Mouse (Mus musculus): ENCODE results near the gene Emg1. TPM values are rescaled to one million over a fixed set of nuclear protein-coding genes. Genes with fewer than 3 reads are reported as not detected.

The Emg1 gene
- polyA plus RNA-seq, 1 experiment from 2014 or later = 86.7 TPM

GRCm38 (mm10) chr6:124699962-124700610 lies 11.9 kb downstream of the Emg1 start:
- WGBS = 73% methylated on average over 11 of the region's 11 CpGs
- TF ChIP-seq CTCF (IDR thresholded peaks at IDR 0.05) = no peak
- no peak for TF ChIP-seq EP300 (IDR thresholded peaks at IDR 0.05)
- ATAC-seq = peak; percentile 90
- DNase-seq (ENCODE audit: low spot score) = peak; percentile 88
- H3K9me3 ChIP-seq (ENCODE audit: low read length) = no peaks in the 10 kb centered on the region
- no peak overlapping the region; the same call in 1 of the 2 replicates for H3K27ac ChIP-seq (ENCODE audit: low read length)
- H3K9ac ChIP-seq (replicated peaks; ENCODE audit: low read depth) = no peak overlapping the region
- H3K4me2 ChIP-seq (replicated peaks; ENCODE audit: low read depth, low read length) = no peak overlapping the region
- no peaks in the 10 kb centered on the region for H3K27me3 ChIP-seq (replicated peaks; ENCODE audit: insufficient read depth, low read length)
- peaks cover 36% of the 10 kb centered on the region for H3K36me3 ChIP-seq (ENCODE audit: insufficient read depth, low read length)
- no peak overlapping the region for H3K4me3 ChIP-seq (ENCODE audit: low read depth, low read length)
- H3K4me1 ChIP-seq (ENCODE audit: insufficient read depth, low read depth, low read length) = no peaks in the 10 kb centered on the region

GRCm38 (mm10) chr6:124699366-124699765 lies 12.6 kb downstream of the Emg1 start:
- 87% methylated on average over 4 of the region's 4 CpGs for WGBS
- Histone ChIP-seq H3K4me2 (replicated peaks; ENCODE audit: low read depth, low read length) (no peak overlapping the region), H3K36me3 (ENCODE audit: insufficient read depth, low read length) (peaks cover 30% of the 10 kb centered on the region), H3K9me3 (ENCODE audit: low read length) (no peaks in the 10 kb centered on the region), H3K27me3 (replicated peaks; ENCODE audit: insufficient read depth, low read length) (no peaks in the 10 kb centered on the region), H3K4me1 (ENCODE audit: insufficient read depth, low read depth, low read length) (peaks cover 5% of the 10 kb centered on the region; the same call in 1 of the 2 replicates), H3K9ac (replicated peaks; ENCODE audit: low read depth) (no peak overlapping the region), H3K27ac (ENCODE audit: low read length) (no peak overlapping the region; the same call in 1 of the 2 replicates), H3K4me3 (ENCODE audit: low read depth, low read length) (no peak overlapping the region)
- TF ChIP-seq EP300 (IDR thresholded peaks at IDR 0.05) = no peak
- TF ChIP-seq CTCF (IDR thresholded peaks at IDR 0.05) = no peak
- DNase-seq (ENCODE audit: low spot score) = no peak
- ATAC-seq = no peak

DNA sequence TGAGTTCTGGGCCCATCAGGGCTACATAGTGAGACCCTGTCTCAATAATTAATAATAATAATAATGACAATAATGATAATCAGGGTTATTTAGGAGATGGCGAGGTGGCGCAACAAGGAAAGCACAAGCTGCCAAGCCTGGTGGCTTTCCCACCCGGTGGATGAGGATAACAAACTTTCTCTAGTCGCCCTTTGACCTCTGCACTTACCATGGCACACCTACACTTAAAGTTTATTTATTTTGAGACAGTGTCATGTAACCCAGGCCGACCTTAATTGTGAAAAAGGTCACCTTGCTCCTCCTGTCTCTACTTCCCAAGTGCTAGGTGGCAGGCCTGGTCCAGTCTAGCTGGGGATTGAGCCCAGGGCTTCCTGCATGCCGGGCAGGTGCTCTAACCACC lies 13.2 kb downstream of the Emg1 start:
- no peaks in the 10 kb centered on the region for H3K27me3 ChIP-seq (replicated peaks; ENCODE audit: insufficient read depth, low read length)
- H3K4me3 ChIP-seq (ENCODE audit: low read depth, low read length) = no peak overlapping the region
- H3K27ac ChIP-seq (ENCODE audit: low read length) = no peak overlapping the region
- H3K4me2 ChIP-seq (replicated peaks; ENCODE audit: low read depth, low read length) = no peak overlapping the region
- ATAC-seq = no peak
- H3K9me3 ChIP-seq (ENCODE audit: low read length) = no peaks in the 10 kb centered on the region
- H3K9ac ChIP-seq (replicated peaks; ENCODE audit: low read depth) = no peak overlapping the region
- H3K4me1 ChIP-seq (ENCODE audit: insufficient read depth, low read depth, low read length) = peaks cover 11% of the 10 kb centered on the region; the same call in 1 of the 2 replicates
- no peak for DNase-seq (ENCODE audit: low spot score)
- no peak for TF ChIP-seq CTCF (IDR thresholded peaks at IDR 0.05)
- TF ChIP-seq EP300 (IDR thresholded peaks at IDR 0.05) = no peak
- H3K36me3 ChIP-seq (ENCODE audit: insufficient read depth, low read length) = peaks cover 24% of the 10 kb centered on the region
- WGBS = 64% methylated on average over 6 of the region's 6 CpGs

DNA sequence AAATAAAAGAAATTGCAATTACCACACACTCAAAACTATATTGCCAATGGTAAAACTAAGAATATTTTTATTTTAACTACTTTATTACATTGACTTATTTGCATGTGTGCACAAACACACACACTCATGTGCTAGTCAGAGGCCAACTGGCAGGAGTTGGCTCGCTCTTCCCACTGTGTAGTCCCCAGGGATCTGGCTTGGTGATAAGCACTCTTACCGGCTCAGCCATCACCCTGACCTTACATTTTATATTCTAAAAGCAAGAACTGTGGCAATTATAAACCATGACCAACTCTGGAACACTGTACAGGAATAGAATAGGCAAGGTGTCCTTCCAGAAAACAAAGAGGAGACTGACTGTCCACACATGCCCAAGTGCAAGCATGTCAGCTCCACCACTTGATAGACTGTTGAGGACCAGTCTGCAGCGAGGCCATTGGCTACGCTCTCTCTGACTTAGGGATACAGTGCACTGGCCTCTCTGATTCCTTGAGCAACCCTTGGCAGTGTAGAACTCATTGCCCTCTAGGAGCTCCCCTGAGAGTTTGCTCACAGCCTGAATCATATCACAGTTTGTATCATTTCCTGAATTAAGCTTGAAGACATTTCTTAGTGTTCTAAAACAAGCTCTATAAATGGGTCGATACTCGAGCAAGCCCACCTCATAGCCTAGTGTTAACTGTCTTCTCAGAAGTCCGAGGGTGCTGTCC lies 15.4 kb downstream of the Emg1 start:
- H3K27ac ChIP-seq (ENCODE audit: low read length) = no peak overlapping the region
- DNase-seq (ENCODE audit: low spot score) = no peak
- no peak for TF ChIP-seq EP300 (IDR thresholded peaks at IDR 0.05)
- TF ChIP-seq CTCF (IDR thresholded peaks at IDR 0.05) = no peak
- peaks cover 6% of the 10 kb centered on the region; the same call in 1 of the 2 replicates for H3K36me3 ChIP-seq (ENCODE audit: insufficient read depth, low read length)
- no peak overlapping the region; the same call in 1 of the 2 replicates for H3K9ac ChIP-seq (replicated peaks; ENCODE audit: low read depth)
- 86% methylated on average over 7 of the region's 7 CpGs for WGBS
- H3K27me3 ChIP-seq (replicated peaks; ENCODE audit: insufficient read depth, low read length) = no peaks in the 10 kb centered on the region
- H3K4me2 ChIP-seq (replicated peaks; ENCODE audit: low read depth, low read length) = no peak overlapping the region
- H3K9me3 ChIP-seq (ENCODE audit: low read length) = no peaks in the 10 kb centered on the region
- no peak for ATAC-seq
- no peak overlapping the region for H3K4me3 ChIP-seq (ENCODE audit: low read depth, low read length)
- H3K4me1 ChIP-seq (ENCODE audit: insufficient read depth, low read depth, low read length) = peaks cover 14% of the 10 kb centered on the region; the same call in 1 of the 2 replicates

DNA sequence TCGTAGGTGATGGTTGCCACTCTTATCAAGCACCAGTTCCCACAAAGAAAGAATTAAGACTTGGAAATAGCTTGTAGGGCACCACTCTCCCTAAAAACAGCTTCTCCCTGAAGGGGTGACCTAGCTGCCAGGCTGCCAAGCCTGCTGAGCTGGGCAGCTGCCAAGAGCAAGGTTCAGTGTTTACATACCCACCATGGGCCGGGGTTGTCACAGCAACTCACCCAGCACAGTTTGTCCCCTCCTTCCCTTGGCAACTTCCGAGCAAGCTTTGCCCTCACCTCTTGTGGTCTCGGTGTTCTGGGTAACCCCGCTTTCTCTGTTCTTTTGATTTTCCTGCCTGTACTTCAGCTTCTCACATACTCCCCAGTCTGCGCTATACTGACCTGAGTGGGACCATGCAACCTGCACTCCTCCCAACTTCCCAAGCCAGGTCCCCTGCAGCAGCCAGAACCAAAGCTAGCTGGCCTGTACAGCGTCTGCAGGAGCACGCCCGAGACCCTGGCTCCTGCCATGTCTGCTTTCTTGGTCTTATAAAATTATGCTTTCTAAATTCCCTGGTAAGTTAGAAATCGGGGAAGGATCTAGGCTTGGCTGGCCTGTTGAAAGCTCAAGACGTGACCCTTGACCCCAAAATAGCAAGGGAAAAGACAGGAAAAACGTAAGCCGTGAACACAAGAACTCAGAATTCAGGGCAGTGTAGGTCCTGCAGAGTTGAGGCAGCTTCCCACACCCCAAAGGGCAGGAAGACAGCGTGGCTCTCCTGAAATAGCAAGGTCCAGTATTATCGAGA lies 17.6 kb downstream of the Emg1 start:
- Histone ChIP-seq H3K4me2 (replicated peaks; ENCODE audit: low read depth, low read length) (no peak overlapping the region), H3K36me3 (ENCODE audit: insufficient read depth, low read length) (peaks cover 4% of the 10 kb centered on the region; the same call in 1 of the 2 replicates), H3K9ac (replicated peaks; ENCODE audit: low read depth) (no peak overlapping the region), H3K4me1 (ENCODE audit: insufficient read depth, low read depth, low read length) (peaks cover 14% of the 10 kb centered on the region; the same call in 1 of the 2 replicates), H3K4me3 (ENCODE audit: low read depth, low read length) (no peak overlapping the region), H3K27ac (ENCODE audit: low read length) (peak overlapping the region; percentile 86), H3K9me3 (ENCODE audit: low read length) (no peaks in the 10 kb centered on the region), H3K27me3 (replicated peaks; ENCODE audit: insufficient read depth, low read length) (no peaks in the 10 kb centered on the region)
- 49% methylated on average over 15 of the region's 15 CpGs for WGBS
- ATAC-seq = peak; percentile 92
- TF ChIP-seq CTCF (IDR thresholded peaks at IDR 0.05) (no peak), EP300 (IDR thresholded peaks at IDR 0.05) (peak; percentile 41; the same call in 1 of the 2 replicates)
- DNase-seq (ENCODE audit: low spot score) = peak; percentile 88

Measured in lung, postnatal 0 days (tissue).